Mouse (Mus musculus): Measurements from ENCODE around the gene Ank2. TPM values are rescaled to one million over a fixed set of nuclear protein-coding genes. Genes with fewer than 3 reads are reported as not detected.
A peak's percentile ranks its signal among the peaks of the same experiment; 100 is the strongest.

Gene Ank2
- total RNA-seq, 2 experiments from 2014 or later = 730 to 767 TPM

DNA sequence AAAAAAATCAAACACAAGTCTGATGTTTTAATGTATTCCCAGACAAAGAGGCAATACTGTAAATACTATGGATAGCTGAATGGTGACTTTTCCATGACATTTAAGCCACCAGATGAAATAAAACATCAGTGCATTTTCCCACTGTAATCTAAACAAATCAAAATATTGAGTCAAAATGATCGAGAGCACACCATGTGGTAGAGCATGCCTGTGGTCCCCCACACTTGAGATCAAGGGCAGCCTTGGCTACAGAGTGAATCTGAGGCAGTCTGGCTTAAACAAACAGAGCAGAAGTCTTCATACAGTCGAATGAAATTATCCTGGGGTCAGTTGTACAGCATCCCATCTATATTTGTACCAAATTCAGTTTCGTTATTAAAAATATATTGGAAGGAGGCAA lies 288.0 kb downstream of the Ank2 start:
- no peak overlapping the region for H3K4me3 ChIP-seq
- no peak for TF ChIP-seq CTCF (conservative IDR thresholded peaks at IDR 0.05)
- DNase-seq (ENCODE audit: low spot score in 2 of 2) = no peak
- H3K27ac ChIP-seq = no peak overlapping the region

DNA sequence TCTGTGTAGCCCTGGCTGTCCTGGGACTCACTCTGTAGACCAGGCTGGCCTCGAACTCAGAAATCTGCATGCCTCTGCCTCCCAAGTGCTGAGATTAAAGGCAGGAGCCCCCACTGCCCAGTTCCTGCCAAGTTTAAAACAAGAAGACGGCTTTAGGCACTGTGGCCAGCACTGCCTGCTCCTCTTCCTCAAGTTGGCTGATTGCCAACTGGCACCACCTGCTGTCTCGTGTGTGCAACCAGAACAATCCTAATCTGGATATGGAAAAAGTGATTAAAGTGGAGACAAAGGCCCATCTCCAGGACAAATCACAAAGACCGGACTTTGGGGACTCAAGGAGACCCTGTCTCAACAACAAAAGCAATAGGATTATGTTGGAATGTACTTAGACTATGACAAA lies 288.6 kb downstream of the Ank2 start:
- no peak overlapping the region for H3K4me3 ChIP-seq
- TF ChIP-seq CTCF (conservative IDR thresholded peaks at IDR 0.05) = no peak
- no peak for DNase-seq (ENCODE audit: low spot score in 2 of 2)
- no peak overlapping the region for H3K27ac ChIP-seq

DNA sequence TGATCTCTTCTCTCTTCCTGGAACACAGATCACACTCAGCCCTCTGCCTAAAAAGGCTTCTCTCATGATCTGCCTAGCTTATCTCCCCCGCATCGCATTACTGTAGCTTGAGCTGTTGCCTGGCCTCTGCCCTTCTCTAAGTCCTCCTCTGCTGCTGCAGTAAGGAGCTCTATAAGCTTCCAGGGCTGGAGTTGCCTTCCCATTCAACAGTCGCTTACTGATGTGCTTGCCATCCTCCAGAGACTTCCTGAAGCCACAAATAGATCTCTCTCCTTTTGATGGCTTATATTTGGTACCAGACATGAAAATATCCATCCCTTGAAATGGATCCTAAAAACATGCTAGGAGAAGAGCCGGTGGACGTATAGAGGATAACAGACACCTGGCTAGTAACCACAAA lies 290.3 kb downstream of the Ank2 start:
- DNase-seq (ENCODE audit: low spot score in 2 of 2) = no peak
- TF ChIP-seq CTCF (conservative IDR thresholded peaks at IDR 0.05) = no peak
- no peak overlapping the region for H3K27ac ChIP-seq

DNA sequence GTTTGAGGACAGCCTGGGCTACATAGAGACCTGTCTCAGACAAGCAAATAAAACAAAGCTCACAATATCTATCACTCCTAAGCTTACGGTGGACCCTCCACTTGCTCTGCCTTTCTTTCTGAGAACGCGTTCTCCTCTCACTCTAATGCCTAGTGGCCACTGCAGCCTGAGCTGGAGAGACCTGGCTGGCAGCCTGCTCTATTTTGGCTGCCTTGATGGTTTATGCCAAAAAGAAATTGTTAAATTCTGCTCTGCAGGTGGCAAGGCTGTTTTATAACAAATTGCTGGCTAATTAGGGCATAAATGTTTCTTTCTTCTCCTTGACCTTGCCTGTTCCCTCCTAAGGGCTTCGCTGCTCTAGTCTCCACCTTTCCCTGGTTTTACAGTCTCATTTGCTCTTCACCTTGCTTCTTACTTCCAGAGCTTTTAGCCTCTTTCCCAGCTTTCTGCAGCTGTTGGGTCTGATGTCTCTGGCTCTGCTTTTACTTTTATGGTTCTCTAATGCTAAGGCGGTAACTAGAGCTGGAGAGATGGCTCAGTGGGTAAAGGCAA lies 293.2 kb downstream of the Ank2 start:
- no peak overlapping the region for H3K4me3 ChIP-seq
- TF ChIP-seq CTCF (conservative IDR thresholded peaks at IDR 0.05) = no peak
- no peak for DNase-seq (ENCODE audit: low spot score in 2 of 2)
- peak overlapping the region; percentile 59 for H3K27ac ChIP-seq

More for the DNA sequence above, 290.3 kb downstream of the Ank2 start:
- no peak overlapping the region for H3K4me3 ChIP-seq

DNA sequence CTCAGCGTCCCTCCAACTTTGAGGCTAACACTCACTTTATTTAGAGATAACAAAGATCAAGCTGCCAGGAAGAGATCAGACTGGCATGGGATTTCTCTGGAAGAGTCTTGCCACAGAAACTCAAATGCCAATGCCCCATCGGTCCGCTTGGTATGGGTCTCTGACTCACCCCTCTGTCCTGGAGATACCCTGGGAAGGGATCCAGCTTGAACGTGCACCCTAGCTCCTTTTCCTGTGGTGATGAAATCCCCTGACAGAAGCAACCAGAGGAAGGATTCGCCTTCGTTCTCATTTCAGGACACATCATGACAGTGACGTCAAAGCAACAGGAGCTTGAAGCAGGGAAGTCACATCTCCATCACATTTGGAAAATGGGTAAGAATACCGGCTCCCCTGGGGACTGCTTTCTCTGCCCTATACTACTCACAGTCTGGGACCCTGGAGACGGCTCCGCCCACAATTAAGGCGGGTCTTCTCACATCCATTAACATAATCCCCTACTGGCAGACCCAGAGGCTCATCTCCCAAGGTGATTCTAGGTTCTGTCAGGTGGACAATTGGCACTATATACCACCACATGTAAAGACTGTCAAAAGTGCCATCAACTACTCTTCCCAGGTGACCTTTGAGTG lies 296.6 kb downstream of the Ank2 start:
- no peak overlapping the region for H3K27ac ChIP-seq
- DNase-seq (ENCODE audit: low spot score in 2 of 2) = no peak

DNA sequence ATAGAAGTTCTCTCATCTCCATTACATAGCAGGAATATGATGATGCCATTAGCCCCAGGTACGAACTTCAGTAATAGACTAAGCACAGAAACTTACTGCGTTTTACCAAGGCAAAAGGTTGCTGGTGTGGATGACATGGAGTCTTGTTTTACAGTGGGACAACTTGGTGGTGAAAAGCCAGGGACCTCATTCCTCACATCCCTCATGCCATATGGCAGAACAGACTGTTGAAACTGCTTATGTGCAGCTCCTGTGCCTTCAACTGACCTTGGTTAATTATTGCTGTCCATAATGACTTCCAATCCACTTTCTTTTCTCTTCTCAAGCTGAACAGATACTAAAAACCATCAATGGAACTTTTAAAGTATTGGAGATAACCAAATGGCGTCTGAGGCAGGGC lies 298.4 kb downstream of the Ank2 start:
- Histone ChIP-seq H3K27ac (peak overlapping the region; percentile 5; the same call in 1 of the 2 replicates), H3K4me3 (no peak overlapping the region)
- no peak for DNase-seq (ENCODE audit: low spot score in 2 of 2)
- no peak for TF ChIP-seq CTCF (conservative IDR thresholded peaks at IDR 0.05)

More for the DNA sequence above, 296.6 kb downstream of the Ank2 start:
- H3K4me3 ChIP-seq = no peak overlapping the region
- TF ChIP-seq CTCF (conservative IDR thresholded peaks at IDR 0.05) = no peak

DNA sequence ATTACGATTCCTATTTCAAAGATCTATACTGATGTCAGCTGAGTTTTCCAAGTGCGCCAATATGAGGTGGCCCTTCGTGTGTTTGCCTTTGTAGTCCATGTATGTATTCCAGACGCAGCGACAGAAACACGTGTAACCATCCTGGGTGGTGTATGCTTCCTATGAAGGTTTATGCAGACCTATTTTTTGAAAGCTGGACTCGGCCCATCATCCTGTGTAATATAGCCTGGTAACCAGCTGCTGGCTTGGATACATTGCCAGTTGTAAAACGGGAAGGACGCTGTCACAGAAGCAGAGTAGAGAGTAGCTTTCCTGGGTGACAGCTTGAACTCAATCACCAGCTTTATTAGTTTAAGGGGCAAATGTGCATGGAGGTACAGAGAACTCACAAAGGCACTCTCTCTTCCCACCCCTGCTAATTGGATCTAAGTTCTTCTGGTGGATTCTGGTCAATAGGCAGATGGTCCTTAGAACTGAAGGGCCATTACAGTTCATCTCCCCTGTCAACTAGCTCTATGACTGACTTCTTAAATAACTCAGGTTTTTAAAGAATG lies 300.0 kb downstream of the Ank2 start:
- H3K4me3 ChIP-seq = no peak overlapping the region
- TF ChIP-seq CTCF (conservative IDR thresholded peaks at IDR 0.05) = no peak
- DNase-seq (ENCODE audit: low spot score in 2 of 2) = no peak
- no peak overlapping the region; the same call in 1 of the 2 replicates for H3K27ac ChIP-seq

DNA sequence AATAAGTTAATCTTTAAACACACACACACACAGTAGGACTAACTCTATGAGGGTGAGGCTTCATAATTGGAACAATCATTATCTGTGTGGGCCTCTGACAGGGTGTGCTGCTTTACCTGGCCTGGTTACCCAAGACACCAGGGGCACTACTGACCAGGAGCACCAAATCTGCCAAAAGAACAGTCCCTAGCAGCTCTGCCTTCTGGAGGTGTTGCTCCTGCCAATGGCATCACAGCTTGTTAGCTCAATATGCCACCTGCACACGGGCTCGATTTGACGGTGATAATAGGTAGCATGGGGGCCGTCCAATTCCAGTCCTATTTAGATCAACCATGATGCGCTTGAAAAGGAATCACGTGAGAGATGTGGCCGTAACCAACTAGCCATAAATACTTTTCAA lies 300.5 kb downstream of the Ank2 start:
- H3K27ac ChIP-seq = no peak overlapping the region
- TF ChIP-seq CTCF (conservative IDR thresholded peaks at IDR 0.05) = no peak

DNA sequence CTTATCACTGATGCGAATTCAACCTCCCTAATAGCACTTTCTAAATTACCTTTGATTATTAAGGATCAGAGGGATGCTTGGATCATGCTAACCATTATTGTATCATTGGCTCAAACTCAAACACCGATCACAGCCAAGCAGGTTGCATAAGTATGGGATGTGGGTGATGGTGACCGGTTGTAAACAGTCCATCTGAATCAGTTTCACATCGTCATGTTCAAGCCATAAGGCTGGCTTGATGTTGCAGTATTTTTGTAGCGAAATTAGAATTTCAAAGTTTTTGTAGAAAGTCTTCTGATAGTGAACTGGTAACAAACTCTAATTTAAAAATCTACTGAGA lies 310.4 kb downstream of the Ank2 start:
- peak overlapping the region; percentile 71 for H3K27ac ChIP-seq
- no peak overlapping the region; the same call in 1 of the 2 replicates for H3K4me3 ChIP-seq
- DNase-seq (ENCODE audit: low spot score in 2 of 2) = no peak
- TF ChIP-seq CTCF (conservative IDR thresholded peaks at IDR 0.05) = no peak

More for the DNA sequence above, 300.5 kb downstream of the Ank2 start:
- H3K4me3 ChIP-seq = no peak overlapping the region
- DNase-seq (ENCODE audit: low spot score in 2 of 2) = no peak

DNA sequence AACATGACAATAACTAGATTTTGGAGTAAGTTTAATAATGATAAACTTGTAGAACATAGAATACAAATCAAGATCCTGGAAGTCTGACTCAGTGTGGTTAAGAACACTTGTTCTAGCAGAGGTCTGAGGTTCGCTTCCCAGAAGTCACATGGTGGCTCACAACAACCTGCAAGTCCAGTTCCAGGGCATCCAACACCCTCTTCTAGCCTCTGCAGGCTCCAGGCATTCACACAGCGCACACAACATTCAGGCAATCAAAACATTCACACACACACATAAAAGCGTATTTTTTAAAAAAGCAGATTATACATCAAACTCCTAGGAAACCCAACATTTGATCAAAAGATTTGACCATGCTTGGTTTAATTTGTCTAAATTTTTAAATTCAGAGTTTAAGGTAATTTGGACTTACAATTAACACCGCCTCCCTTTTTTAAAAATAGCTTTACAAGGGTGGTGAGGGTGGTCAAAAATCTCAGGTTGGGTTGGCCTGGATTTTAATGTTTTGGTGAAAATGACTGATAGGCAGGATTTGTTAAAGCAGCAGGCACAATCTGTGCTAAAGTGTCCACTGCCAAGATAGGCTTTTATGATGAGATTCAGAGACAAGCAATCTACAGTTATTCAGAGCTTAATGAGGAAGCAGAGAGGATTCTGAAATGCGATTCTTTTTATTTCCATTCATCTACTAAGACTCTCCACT lies 310.9 kb downstream of the Ank2 start:
- peak overlapping the region; percentile 71 for H3K27ac ChIP-seq
- DNase-seq (ENCODE audit: low spot score in 2 of 2) = no peak
- TF ChIP-seq CTCF (conservative IDR thresholded peaks at IDR 0.05) = no peak
- H3K4me3 ChIP-seq = no peak overlapping the region; the same call in 1 of the 2 replicates

DNA sequence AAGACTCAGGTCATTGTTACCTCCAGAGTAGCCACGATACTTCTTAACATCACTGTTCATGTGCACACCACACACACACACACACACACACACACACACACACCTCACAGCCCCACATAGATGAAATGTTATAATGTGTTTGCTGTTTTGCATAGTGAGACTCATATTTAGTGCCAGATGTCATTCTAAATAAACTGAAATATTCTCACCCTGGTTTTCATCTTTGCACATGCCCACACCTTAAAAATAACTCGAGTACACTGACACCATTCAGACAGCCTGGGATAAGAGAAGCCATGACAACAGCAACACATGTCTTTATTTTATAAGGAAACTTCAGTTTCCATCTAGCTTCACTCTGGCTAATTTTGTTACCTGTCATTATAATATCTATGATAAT lies 312.1 kb downstream of the Ank2 start:
- no peak for TF ChIP-seq CTCF (conservative IDR thresholded peaks at IDR 0.05)
- DNase-seq (ENCODE audit: low spot score in 2 of 2) = no peak
- H3K27ac ChIP-seq = no peak overlapping the region
- no peak overlapping the region for H3K4me3 ChIP-seq

DNA sequence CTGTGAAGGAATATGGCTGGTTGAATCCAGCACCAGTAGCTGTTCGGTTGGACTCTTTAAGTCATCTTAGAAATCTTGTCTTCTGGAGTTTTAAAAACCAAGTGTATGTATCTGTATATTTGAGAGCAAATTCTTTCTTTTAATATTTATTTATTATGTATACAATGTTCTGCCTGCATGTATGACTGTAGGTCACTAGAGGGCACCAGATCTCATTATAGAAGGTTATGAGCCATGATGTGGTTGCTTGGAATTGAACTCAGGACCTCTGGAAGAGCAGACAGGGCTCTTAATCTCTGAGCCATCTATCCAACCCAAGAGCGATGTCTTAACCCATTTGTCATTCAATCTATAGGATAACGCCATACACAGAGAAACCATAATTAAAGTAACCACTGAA lies 312.9 kb downstream of the Ank2 start:
- Histone ChIP-seq H3K4me3 (no peak overlapping the region), H3K27ac (no peak overlapping the region)
- DNase-seq (ENCODE audit: low spot score in 2 of 2) = no peak
- peak; percentile 68 for TF ChIP-seq CTCF (conservative IDR thresholded peaks at IDR 0.05)

DNA sequence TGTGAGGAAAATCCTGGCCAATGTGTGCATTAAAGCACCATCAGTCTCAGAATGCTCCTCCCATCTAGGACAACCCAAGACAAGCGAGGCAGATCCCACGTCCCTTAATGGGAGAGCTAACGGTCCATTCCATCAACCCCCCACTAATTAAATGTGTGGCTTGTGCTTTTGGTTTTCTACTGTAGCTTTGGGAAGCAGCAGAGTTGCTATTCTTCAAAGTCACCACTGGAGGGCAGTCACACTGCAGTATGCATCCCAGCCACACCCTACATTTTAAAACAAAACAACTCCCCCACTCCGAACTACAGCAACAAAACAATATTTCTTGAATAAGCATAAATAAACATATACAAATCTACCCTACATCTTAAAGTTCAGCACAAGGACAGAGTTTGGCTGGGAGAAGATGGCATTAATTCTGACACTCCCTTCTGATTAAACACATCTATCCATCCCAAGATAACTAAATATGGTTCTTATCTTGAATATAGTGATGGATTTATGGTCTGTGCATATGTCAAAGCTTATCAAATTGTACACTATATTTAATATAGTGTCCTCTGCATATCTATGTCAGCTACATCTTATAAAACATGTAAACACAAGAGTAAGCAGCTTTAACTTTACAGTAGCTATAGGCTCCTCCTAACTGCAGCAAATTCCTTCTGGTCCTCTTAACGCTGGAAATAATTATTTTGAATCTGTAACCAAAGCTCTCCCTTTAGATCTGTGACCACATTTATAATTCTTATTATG lies 315.0 kb downstream of the Ank2 start:
- DNase-seq (ENCODE audit: low spot score in 2 of 2) = peak in 1 of 2 experiments; percentile 51
- peak overlapping the region; percentile 73 for H3K27ac ChIP-seq
- peak; percentile 97 for TF ChIP-seq CTCF (conservative IDR thresholded peaks at IDR 0.05)
- no peak overlapping the region for H3K4me3 ChIP-seq
